Mouse (Mus musculus) natural killer cell, adult 2 months (primary cell): ENCODE measurements around the gene Eif4g2.

Experiments
- DNase-seq, 2 experiments: peaks; one replicate each; pipeline ENCODE4 v3.0.0; 2022; ENCODE audit warnings: low spot score in 2 of 2

Gene Eif4g2

GRCm38 (mm10) chr7:111082822-111083732, at the start of gene Eif4g2:
Gene Eif4g2, minus strand, starts transcription at chr7:111083030.
- peak; percentile 98 to 99 for DNase-seq

- DNase-seq = no peak
Observed at GRCm38 (mm10) chr7:111132596-111132995, 49.8 kb upstream of the Eif4g2 start.

GRCm38 (mm10) chr7:111126636-111127395, 44.0 kb upstream of the Eif4g2 start:
- no peak for DNase-seq

GRCm38 (mm10) chr7:111123761-111124546, 41.1 kb upstream of the Eif4g2 start:
- DNase-seq = peak in 1 of 2 experiments; percentile 17

- peak; percentile 96 for DNase-seq
Observed at GRCm38 (mm10) chr7:111122531-111123130, 39.8 kb upstream of the Eif4g2 start.

- no peak for DNase-seq
Observed at GRCm38 (mm10) chr7:111122084-111122530, 39.3 kb upstream of the Eif4g2 start.

- no peak for DNase-seq
Observed at GRCm38 (mm10) chr7:111121522-111121921, 38.7 kb upstream of the Eif4g2 start.

GRCm38 (mm10) chr7:111109561-111109960, 26.7 kb upstream of the Eif4g2 start:
- no peak for DNase-seq

GRCm38 (mm10) chr7:111109161-111109560, 26.3 kb upstream of the Eif4g2 start:
- no peak for DNase-seq

- DNase-seq = no peak
Observed at GRCm38 (mm10) chr7:111098196-111098595, 15.4 kb upstream of the Eif4g2 start.

- DNase-seq = no peak
Observed at GRCm38 (mm10) chr7:111095169-111095568, 12.3 kb upstream of the Eif4g2 start.

- DNase-seq = no peak
Observed at GRCm38 (mm10) chr7:111085153-111085552, 2.3 kb upstream of the Eif4g2 start.

- DNase-seq = no peak
Observed at GRCm38 (mm10) chr7:111084443-111084842, 1.6 kb upstream of the Eif4g2 start.

GRCm38 (mm10) chr7:111083733-111084120, 897 bp upstream of the Eif4g2 start:
- DNase-seq = no peak

GRCm38 (mm10) chr7:111082043-111082821, 598 bp downstream of the Eif4g2 start:
- peak; percentile 85 to 89 for DNase-seq

GRCm38 (mm10) chr7:111080876-111081275, 2.0 kb downstream of the Eif4g2 start:
- no peak for DNase-seq

GRCm38 (mm10) chr7:111080026-111080425, 2.8 kb downstream of the Eif4g2 start:
- no peak for DNase-seq

- DNase-seq = no peak
Observed at GRCm38 (mm10) chr7:111078271-111078670, 4.6 kb downstream of the Eif4g2 start.

GRCm38 (mm10) chr7:111075288-111075687, 7.5 kb downstream of the Eif4g2 start:
- DNase-seq = no peak

- no peak for DNase-seq
Observed at GRCm38 (mm10) chr7:111072410-111072809, 10.4 kb downstream of the Eif4g2 start.

- DNase-seq = no peak
Observed at GRCm38 (mm10) chr7:111070167-111070496, 12.7 kb downstream of the Eif4g2 start.
